Mouse (Mus musculus) megakaryocyte-erythroid progenitor cell, adult 5-6 weeks (primary cell): ENCODE data around the gene Socs3. TPM values are rescaled to one million over a fixed set of nuclear protein-coding genes. Genes with fewer than 3 reads are reported as not detected.

Experiments used
- ATAC-seq: replicated peaks from 2 replicates; pipeline ENCODE4 v1.8.0; 2016; ENCODE audit warnings: mild to moderate bottlenecking, inconsistent platforms; ENCODE audit not compliant: severe bottlenecking, poor library complexity, low FRiP score, low TSS enrichment
- total RNA-seq, 2 experiments: library from RNA; stranded (forward) in 1 of 2; stranded (reverse) in 1 of 2; fragments of 200-1000, 215-1000 nt in 1 of 2; fragments of >200 nt in 1 of 2; fragmentation: Nextera tagmentation in 1 of 2; gene quantifications; 2 replicates each; pipeline ENCODE4 v1.2.3; 2014 to 2017

The Socs3 gene
- total RNA-seq (2014; fragmentation: Nextera tagmentation) (not detected in 2 replicates), total RNA-seq (2017) (2.0 and 3.5 TPM in 2 replicates)

- ATAC-seq, result peak; percentile 59
Measured at GRCm38 (mm10) chr11:117969945-117970872, at the start of gene Socs3. TSS of gene Socs3 (minus strand) at chr11:117970047.

- no peak for ATAC-seq
Measured at GRCm38 (mm10) chr11:118018328-118018727, 48.5 kb upstream of the Socs3 start.

- ATAC-seq, result no peak
Measured at GRCm38 (mm10) chr11:118015381-118016145, 45.7 kb upstream of the Socs3 start.

GRCm38 (mm10) chr11:118014391-118014995 is 44.6 kb upstream of the Socs3 start:
- no peak for ATAC-seq

GRCm38 (mm10) chr11:118013339-118013738 is 43.5 kb upstream of the Socs3 start:
- no peak for ATAC-seq

- no peak for ATAC-seq
Measured at GRCm38 (mm10) chr11:118012595-118012994, 42.7 kb upstream of the Socs3 start.

GRCm38 (mm10) chr11:118009865-118010571 is 40.2 kb upstream of the Socs3 start:
- no peak for ATAC-seq

GRCm38 (mm10) chr11:118008843-118009242 is 39.0 kb upstream of the Socs3 start:
- ATAC-seq, result no peak

- no peak for ATAC-seq
Measured at GRCm38 (mm10) chr11:118008144-118008805, 38.4 kb upstream of the Socs3 start.

GRCm38 (mm10) chr11:118007460-118008143 is 37.8 kb upstream of the Socs3 start:
- ATAC-seq, result peak; percentile 42; the same call in 1 of the 2 replicates

- ATAC-seq, result no peak
Measured at GRCm38 (mm10) chr11:118004217-118004616, 34.4 kb upstream of the Socs3 start.

- no peak for ATAC-seq
Measured at GRCm38 (mm10) chr11:118003718-118004117, 33.9 kb upstream of the Socs3 start.

GRCm38 (mm10) chr11:118003176-118003575 is 33.3 kb upstream of the Socs3 start:
- ATAC-seq, result no peak

GRCm38 (mm10) chr11:118000565-118001215 is 30.8 kb upstream of the Socs3 start:
- ATAC-seq, result peak; percentile 93

GRCm38 (mm10) chr11:118000083-118000482 is 30.2 kb upstream of the Socs3 start:
- no peak for ATAC-seq

- ATAC-seq, result no peak
Measured at GRCm38 (mm10) chr11:117999260-117999934, 29.6 kb upstream of the Socs3 start.

GRCm38 (mm10) chr11:117998356-117998755 is 28.5 kb upstream of the Socs3 start:
- ATAC-seq, result no peak
